Mouse (Mus musculus) layer of hippocampus, postnatal 25 days (tissue): ENCODE measurements at regions not wholly inside any gene's neighbourhood (a gene's known extent, or its start where the extent isn't known, plus 50 kb on each side); places are given as distances from the start of the nearest gene placed in this dataset.
A peak's percentile ranks its signal among the peaks of the same experiment; 100 is the strongest.

Experiments
- DNase-seq, 2 experiments: peaks; one replicate each; pipeline ENCODE4 v3.0.0; 2022; ENCODE audit warnings: mixed read lengths in 2 of 2, low spot score in 1 of 2; ENCODE audit errors: extremely low spot score in 1 of 2

DNA sequence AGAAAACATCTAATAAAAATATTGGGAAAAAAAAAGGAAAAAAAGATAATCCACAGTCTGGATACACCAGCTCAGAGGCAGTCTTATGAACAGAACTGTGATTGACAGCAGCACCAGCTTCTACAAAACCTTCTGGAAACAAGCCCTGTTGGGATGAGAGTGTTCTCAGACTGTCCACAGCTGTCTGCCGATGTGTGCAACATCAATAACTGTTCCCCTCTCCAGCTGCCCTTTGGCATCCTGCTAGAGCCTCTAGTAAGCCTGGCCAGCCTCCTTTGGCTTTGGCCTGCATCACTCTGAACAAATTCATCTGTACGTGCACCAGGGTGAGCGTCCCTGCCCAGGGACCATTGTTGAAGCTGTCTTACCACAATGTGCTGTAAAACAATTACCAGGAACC, 137.0 kb upstream of the Irs2 start:
- DNase-seq, result no peak

DNA sequence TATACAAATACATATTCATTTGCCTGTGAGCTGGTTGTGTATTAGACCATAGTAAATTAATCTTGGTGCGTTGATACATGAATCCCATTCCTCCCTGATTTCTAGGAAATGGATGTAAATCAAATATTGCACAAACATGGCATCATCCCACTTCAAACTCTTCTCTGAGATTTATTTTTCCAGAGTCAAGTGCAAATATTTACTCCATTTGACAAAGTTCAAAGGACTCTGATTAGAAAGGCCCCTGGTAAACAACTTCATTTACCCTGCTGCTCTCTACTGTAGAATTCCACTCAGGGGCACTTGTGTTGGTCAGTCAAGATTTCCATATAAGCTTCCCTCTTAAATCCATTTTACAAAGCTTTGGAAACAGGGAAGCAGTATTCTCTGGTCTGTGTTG, 132.3 kb upstream of the Irs2 start:
- no peak for DNase-seq

DNA sequence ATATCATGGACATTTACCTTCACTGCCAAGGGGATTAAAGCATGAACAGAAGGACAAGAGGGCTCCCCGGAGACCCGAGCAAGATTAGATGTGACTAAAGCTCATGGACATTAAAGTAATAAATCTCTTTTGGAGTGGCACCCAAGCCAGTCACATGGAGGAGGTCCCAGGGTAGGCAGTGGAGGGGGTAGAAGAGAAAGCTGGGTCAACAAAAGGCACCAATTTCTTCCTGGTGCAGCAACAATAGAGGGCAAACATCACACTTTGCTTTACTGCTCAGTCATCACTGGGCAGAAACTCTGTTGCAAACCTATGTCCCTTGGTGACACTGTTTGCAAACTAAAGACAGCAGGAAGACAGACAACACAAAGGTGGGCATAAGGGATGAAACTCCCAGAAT, 131.0 kb upstream of the Irs2 start:
- no peak for DNase-seq

DNA sequence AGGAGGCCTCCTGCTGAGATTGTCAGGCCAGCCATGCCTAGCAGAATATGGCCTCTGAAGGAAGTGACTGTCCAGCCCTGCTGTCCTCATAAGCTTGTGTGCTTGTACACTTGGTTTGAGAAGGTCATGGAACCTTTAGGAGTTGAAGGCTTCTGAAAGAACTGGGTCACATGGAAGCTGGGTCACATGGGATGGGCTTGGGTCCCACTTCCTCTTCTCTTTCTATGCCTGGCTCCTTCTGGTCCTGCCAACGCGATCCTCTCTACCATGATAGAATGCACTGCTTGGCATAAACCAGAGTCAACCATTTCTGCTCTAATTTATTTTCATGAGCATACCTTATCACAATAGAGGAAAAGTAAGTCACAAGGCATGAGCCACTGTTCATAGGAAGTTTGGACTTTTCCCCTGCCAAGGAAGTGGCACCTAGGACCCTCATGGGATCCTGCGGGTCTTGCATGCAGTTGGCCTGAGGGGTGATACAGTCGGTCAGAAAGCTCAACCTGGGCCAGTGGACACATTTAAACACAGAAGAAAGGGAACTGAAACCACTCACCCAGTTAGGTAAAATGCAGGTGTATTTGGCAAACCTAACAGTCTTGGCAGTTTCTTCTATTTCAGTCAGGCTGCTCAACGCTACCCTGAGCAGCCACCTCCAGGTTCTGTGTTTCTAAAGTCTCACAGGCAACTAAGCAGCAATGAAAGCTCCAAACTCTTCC, 130.2 kb upstream of the Irs2 start:
- DNase-seq, result no peak

DNA sequence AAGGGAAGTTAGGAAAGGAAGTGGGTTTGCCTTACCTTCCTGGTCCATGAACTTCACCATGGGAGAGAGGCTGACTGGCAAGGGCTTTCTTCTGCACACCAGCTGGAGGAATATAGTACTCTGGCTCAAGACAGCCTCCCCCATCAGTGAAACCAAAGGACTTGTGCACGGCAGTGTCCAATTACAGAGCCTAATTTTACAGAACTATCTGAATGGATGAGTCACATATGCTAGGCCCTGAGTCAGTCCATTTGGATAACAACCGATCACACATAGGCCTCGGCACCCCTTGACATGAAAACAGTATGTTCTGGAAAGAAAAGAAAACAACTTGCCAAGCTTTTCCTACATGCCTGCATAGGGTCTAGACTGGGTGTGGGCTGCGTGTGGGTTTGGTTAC, 128.3 kb upstream of the Irs2 start:
- DNase-seq, result no peak

DNA sequence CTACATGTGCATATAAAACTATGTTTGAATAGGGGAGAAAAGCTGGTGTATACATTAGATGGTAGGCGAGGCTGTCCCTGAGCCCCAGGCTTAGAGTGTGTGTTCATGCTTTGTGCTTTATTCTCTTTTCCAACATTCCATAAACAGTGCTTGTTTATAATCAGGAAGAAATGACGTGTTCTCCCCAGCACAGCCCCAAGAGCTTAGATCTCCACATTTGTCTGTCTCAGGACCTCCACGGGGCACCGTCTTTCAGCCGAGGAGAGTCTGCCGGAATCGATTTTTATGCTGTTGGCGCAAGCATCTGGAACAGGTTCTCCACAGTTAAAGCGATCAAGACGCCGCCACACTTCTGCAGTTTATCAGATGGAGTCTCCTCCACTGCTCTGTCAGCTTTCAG, 126.9 kb upstream of the Irs2 start:
- DNase-seq, result no peak

DNA sequence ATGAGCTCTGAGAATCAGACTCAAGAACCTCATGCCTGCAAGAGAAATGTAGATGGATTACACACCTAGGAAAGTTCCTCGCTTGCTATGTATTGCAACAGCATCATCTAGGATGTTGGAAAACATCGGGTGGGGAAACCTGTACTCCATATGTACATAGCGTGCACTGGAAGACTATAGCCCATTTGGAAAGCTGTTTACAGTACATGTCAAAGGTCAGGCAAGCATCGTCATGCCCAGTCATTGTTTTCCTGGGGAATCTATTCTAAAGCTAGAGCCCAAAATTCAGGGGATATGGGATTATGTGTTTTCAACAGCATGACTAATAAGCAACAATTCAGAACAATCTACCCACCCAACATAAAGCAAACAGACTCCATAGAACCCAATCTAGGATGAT, 126.3 kb upstream of the Irs2 start:
- DNase-seq, result no peak

DNA sequence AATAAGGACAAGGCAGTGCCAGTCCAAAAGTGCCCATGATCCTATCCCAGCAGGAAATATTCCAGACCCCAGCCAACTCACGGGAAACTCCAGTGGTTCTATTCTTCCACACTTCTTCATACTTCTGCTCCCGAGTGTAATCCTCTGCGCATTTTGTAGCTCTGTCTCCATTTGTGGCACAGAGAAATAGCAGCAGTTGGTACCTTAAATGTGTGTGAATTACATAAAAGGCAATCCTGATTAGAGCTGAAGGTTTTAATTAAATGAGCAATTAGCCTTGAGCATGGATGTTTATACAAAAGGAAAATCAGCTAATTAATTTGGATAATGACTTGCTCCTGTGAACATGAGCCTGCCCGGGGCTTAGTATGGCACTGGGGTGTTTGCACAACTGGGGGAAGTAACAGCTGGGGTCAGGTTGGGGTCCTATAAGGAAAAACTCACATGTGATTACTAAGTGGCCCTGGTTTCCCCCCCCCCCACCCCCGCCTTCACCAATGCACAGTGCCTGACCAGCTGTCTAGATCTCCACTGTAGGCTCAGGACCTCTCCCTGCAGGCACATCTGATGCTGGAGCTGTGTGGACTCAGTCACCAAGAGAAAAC, 110.9 kb upstream of the Irs2 start:
- no peak for DNase-seq

DNA sequence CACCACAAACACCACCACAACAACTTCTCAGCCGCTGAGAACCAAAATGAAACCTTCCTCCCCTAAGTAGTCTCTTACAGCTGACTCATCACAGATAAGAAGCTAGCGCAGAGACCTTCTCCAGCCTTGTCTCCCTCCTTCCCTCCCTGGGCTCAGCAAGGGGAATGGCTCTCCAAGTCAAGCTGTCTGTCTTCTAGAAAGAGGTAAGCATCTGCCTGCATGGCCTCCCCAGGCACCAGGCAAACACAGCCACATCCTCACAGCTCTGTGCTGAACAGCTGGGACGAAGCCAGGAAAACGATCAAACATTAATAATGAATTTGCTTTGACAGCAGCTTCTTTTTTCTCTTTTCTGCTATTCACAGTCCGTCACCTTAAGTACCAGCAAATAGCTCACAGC, 108.3 kb upstream of the Irs2 start:
- no peak for DNase-seq

DNA sequence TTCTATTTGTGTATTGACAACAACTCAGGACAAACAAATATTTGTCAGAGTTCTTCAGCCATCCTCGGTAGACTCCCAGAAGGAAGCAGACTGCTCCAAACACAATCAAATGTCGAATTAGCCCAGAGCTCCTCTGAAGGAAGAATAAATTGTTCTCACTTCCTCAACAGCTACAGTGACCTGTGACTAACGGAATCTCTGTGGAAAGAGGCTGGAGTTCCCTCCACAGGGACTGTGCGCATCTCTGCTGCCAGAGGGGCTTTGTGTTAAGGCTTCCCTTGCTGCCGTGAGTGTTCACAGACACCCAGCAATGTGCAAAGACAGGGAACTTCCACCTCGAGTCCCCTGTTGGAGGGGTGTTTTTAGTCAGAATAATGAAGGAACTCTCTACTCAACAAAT, 107.0 kb upstream of the Irs2 start:
- no peak for DNase-seq

DNA sequence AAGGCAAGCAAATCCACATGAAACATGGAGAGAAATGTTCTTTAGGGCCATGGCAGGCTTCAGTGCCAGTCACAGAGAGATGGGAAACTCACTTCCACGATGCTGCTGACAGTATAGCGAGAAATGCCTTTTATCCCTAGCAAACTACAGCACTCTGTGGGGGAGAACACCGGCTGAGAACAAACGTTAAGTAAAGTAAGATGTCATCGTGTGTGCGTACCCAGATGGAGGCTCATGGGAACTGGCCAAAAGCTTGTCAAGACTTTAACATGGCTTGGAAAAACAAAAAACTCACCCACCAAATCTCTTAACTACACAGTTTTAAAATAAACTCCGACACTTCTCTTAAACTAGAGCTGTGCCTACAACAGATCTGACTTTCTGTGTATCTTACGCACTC, 106.3 kb upstream of the Irs2 start:
- no peak for DNase-seq

DNA sequence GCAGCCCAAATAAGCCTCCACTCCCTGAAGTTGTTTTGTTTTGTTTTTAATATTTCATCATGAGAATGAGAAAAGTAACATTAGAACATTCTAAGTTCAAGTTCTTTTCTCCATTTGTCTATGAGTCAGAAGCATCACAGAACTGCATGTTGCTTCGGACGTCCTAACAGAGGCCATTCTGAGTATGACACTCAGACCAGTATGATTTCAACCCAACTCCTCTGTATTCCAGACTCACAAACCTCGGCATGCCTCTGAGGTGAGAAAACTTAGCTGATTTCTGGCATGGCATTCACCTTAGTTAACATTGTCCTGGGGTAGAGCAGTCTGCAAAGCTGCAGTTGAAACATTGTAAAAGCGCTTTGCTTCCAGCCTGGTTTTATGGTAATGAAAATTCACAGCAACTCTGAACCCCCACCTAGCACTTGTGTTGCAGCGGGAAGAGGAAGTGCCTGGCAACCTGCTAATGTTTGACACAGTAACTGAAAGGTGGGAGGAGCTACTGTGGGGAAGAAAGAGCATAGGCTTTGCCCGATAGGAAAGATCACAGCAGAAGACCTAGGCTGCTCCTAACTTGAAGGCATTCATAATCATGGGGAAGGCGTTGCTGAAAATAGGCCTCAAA, 104.8 kb upstream of the Irs2 start:
- no peak for DNase-seq

DNA sequence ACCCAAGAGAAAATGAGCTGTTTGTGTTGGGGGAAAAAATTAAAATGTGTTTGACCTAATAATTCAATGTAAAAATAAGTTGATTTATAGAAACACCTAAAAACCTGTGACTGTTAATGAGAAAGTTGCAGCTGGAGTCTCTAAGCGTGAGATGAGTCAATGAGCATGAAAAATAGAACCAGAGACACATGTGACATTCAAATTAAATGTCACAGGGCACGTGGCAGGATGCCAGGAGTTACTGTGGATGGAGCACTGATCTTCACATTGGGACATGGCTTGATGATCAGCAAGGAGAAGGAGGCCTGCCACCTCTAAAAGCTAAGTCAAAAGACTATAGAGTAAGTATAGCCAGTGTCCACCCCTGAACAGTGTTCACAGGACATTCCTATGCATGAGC, 103.7 kb upstream of the Irs2 start:
- DNase-seq, result no peak

DNA sequence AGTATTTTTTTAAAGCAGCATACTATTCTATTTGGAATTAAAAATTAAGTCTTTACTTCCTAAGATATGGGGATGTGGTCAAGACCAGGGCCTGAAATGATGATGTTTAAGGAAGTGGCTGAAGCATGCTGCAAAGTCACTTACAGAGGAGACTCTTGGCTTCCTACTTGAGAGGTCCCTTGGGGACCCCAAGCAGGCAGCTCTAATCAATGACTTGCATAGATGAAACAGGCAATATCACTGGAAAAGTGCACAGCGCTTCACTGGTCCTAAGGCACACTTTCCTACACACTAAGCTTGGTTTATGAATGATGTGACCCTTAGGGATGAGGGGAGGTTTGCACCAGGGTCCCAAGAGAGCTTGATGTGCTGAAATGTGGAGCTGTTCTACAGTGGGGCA, 99.2 kb upstream of the Irs2 start:
- no peak for DNase-seq

DNA sequence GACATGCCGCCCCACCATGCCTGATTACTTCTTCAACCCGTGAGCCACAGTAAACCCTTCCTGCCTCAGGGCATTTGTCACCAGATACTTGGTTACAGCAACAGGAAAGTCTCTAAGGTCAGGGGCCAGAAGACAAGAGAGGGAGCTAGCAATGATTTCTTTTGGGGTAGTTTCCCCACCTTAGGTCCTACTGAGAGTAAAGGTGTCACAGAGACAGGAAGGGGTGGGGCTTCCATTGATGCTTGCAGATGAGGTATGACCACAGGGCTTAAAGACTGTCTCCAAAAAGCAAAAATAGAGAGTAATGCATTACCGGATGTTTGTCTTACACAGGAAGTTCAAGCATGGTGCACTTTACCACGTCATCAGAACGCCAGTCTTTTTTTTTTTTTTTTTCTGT, 98.8 kb upstream of the Irs2 start:
- DNase-seq, result no peak

DNA sequence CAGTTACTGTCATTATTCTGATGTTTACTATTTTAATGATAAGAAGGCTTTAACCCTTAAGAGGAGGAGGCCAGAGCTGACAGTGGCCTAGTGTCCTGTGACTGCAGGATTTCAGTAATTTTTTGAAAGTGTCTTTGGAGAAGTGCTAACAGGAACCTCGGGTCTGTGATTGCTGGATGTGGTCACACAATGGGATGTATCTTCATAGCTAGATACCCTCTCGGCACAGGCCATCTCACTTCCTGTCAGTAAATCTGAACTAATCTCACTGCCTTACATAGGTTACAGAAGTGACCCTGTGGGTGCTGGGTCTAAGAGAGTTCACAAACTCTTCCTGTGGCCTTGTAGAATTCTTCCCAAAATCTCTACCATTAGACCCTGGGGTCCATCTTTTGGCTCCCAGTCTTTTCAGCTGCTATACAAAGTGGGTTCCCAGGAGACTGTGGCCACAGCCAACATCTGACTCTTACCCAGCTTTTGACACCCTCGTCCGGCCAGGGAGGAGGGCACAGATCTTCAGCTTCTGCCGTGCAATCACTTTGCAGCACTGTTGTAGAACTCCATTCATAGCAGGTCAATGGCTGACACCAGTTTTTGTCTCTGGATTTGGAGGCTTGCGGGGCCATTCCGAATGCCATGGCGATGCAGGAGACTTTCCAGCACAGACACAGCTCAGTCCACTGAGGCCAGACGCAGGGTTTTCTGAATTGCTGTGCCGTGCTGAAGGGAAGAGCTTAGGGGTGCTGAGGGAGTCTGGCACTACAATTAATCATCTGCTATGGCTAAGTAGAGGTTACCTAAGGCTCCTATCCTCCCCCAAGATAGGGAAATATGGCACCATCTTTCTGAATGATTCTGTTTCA, 95.7 kb upstream of the Irs2 start:
- DNase-seq, result no peak

DNA sequence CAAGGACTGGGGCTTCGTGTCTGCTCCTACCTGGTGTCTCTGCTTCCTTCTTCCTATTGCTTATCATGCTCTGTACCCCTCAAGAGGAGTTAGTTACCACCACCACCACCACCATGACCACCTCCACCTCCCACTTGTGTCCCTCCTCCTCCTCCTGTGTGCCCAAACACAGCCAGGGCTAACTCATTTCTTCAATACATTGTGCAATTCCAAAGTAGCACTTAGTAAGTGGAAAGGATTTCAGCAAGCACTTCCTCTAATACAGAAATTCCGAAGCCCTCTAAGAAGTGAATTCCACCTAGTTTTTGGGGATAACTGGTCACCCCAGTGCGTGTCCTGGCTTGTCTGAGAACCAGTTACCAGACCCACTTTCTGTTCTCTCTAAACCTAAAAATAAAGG, 92.1 kb upstream of the Irs2 start:
- no peak for DNase-seq

DNA sequence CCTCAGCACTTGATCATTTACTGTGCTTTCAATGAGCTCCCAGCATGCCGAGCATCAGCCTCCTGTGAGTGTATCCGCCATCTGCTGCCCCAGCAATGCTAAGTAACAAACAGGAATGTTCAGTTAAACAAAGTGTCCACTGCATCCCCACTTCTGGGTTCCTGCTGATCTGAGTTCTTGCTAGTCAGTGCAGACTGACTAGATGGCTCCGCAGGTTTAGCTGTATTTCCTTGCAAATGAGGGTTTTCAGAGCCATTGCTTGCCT, 91.3 kb upstream of the Irs2 start:
- DNase-seq, result peak in 1 of 2 experiments; percentile 14

DNA sequence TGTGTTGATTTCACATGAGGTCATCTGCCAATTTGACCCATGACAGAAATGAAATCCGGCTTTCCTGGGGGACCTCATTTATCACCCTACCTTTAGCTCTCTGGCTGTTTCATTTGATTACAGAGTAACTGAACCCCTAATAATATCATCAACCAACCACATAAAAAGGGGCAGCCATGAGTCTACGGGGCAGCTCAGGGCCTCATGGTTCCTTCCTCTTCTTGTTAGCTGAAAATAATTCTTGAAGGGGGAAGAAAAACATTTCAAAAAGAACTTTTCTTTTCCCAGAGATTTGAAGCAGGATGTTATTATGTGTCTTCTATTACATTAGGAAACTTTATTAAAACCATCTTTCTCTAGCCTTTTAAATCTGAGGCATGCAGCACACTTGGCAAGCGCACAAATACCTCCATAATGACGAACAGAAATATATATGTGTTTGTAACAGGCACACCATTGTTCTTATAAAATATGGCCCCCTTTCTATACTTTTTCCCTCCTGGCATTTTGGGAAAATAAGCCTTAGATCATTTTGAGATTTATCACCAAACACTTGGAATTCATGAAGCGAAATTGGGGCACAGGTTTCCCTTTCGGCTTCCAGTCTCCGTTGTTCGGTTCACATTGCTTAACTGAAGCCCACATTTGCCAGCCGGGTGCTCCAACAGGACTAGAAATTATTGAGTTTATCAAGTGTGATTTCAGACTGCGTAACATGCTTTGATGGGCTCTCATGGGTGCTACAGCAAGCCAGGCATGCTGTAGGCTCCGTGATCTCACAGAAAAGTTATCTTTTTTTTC, 90.7 kb upstream of the Irs2 start:
- DNase-seq, result no peak

DNA sequence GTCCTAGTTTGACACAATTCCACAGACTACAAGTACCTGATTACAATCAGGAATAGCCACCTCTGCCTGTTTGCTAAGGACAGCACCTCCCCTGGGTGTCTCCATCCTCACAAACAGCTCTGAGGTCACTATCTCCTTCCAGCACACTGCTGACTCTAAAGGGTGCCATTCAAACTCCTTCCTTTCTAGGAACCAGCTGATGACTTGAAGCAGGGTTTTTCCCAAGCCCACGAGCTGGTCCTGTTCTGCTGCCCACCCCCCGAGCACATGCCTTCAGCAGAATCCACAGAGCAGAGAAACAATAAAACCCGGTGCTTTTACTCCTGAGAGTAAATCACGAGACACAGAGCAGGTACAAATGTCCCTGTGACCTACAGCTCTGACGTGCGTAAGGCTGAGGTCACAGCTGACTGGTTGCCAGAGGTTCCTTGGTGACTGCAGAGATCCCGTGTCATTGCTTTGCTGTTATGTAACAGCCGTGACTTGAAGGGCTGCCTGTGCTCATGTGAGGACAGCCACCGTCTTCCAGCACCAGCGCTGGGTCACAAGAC, 90.0 kb upstream of the Irs2 start:
- DNase-seq, result no peak
